Mouse (Mus musculus) gastrocnemius, adult 18-20 months (tissue): ENCODE results near the gene Ninj2. TPM values are rescaled to one million over a fixed set of nuclear protein-coding genes. Genes with fewer than 3 reads are reported as not detected.
A peak's percentile ranks its signal among the peaks of the same experiment; 100 is the strongest.

ENCODE experiments used
- DNase-seq: peaks from one replicate; pipeline ENCODE4 v3.0.0; 2021; ENCODE audit warnings: low spot score
- total RNA-seq, 2 experiments: library from RNA; stranded (reverse); gene quantifications; 2 replicates each; pipeline ENCODE4 v1.2.3; 2021

The Ninj2 gene
- total RNA-seq, 2 experiments from 2014 or later = not detected

DNA sequence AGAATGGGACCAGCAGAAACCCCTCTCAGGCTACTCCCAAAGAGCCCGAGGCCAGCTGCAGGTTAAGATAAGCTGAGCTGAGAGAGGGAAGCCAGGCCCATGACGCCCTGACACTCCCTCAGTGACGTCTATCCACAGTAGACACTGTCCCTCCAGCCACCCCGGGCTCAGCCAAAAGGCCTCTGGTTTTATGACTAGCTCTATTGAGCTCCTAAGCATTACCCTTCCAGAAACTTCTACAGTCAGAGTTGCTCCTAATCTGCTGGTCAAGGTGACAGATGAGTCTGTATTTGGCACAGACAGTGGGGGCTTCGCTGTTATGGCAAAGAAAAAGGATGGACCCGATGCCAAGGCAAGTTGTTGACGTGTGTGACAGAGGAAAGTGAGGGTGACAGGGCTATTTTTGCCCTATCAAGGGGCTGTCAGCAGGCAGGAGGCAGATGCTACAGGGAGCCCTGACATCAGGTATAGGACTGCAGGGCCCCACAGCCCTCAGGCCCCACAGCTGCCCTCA, 81.5 kb downstream of the Ninj2 start:
- peak; percentile 59 for DNase-seq

GRCm38 (mm10) chr6:120175650-120176049, 82.5 kb downstream of the Ninj2 start:
- no peak for DNase-seq

- DNase-seq = no peak
These were observed 86.0 kb downstream of the Ninj2 start for GRCm38 (mm10) chr6:120179044-120179755.

- no peak for DNase-seq
These were observed 86.6 kb downstream of the Ninj2 start for GRCm38 (mm10) chr6:120179756-120180206.

GRCm38 (mm10) chr6:120180492-120180891, 87.3 kb downstream of the Ninj2 start:
- DNase-seq = no peak

DNA sequence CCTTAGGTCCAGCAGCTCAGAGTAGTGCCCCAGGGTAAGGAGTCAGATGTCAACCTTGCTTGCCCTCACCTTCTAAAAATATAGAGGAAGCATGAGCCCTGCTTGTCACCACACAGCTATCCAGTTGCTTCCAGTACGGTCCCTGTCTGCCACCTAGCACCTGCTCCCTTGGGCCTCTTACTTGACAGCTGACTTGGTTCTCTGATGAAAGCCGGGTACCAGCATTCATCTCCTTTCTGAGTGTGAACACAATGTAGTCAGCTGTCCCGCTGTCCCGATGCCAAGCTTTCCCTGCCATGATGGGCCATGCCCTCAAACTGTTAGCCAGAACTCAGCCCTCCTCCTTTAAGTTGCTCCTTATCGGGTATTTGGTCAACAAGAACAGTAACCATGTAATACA, 89.0 kb downstream of the Ninj2 start:
- DNase-seq = peak; percentile 81

- peak; percentile 73 for DNase-seq
These were observed 90.6 kb downstream of the Ninj2 start for GRCm38 (mm10) chr6:120183771-120184170.

DNA sequence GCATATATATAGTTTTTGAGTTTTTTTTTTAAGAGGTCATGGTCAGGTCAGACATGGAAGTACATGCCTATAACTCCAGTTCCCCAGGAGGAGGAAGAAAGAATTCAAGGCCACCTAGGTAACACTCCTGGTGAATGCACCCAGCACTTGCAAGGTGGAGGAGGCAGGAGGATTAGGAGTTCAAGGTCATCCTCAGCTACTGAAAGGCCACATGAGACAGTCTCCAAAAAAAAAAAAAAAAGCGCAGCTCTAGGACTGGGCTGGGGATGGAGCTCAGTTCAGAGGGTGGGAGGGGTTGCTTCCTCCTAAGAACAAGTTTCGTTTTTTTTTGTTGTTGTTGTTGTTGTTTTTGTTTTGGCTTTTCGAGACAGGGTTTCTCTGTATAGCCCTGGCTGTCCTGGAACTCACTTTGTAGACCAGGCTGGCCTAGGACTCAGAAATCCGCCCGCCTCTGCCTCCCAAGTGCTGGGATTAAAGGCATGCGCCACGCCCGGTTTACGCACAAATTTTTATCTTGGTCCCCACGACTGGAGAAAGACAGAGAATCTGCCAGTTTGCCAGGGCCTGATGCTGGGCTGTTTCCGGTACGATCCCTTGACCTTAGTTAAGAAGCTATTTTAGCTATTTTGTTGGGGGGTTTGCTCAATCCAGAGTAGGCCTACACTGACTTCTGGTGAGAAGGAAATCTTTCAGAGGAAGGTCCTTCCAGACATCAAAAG, 92.0 kb downstream of the Ninj2 start:
- no peak for DNase-seq

DNA sequence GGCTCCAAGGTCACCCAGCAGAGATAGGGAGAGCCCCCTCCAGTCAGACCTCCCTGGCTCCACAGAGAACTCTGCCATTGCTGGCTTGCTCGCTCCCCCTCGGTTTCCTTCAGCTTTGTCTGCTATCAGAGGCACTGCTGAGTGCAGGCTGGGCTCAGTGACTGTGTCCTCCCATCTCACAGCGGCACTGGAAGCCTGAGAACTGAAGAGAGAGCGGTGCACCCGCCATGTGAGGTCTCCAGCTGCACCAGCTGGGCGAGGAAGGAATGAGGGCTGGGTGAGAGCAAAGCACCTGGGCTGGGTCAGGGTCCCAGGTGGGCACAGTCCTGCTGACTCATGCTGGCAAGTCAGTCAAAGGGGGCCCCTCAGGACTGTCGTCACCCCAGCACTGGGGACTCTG, 92.6 kb downstream of the Ninj2 start:
- DNase-seq = no peak

DNA sequence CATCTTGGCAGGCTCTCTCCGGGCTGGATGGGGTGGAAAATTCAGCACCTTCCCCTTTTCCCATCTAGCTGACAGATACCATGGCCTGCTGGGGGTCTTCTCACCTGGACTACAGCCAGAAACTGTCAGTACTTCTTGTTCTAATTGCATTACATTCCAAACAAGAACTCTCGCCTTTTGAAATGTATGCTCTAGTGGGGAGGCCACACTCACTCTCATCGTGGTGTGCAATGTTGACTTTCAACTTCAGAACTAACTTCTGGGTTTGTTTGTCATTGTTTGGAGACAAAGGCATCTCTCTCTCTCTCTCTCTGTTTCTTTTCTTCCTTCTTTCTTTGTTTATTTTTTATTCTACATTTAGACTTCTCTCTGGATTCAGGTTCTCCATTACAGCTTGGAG, 93.4 kb downstream of the Ninj2 start:
- no peak for DNase-seq

GRCm38 (mm10) chr6:120187587-120188176, 94.5 kb downstream of the Ninj2 start:
- no peak for DNase-seq

- DNase-seq = peak; percentile 38
These were observed 95.5 kb downstream of the Ninj2 start for GRCm38 (mm10) chr6:120188376-120189235.

DNA sequence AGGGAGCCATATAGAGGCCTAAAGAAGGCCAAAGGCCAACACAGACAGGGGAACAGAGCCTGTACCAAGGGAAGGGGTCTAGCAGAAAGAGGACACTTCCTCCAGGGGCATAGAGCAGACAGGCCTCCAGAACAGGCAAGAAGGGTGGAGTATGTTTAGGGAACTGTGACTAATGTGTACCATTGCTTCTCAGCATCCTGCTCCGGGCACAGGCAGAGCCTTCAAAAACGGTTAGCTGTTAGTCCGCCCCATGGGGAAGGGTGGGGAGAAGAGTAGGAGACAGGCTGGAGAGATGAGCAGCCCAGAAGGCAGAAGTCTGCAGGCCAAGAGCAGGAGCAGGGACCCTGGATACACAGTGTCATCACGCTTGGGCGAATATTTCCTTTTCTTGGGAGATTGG, 96.1 kb downstream of the Ninj2 start:
- DNase-seq = peak; percentile 43

GRCm38 (mm10) chr6:120190365-120190764, 97.2 kb downstream of the Ninj2 start:
- DNase-seq = no peak

DNA sequence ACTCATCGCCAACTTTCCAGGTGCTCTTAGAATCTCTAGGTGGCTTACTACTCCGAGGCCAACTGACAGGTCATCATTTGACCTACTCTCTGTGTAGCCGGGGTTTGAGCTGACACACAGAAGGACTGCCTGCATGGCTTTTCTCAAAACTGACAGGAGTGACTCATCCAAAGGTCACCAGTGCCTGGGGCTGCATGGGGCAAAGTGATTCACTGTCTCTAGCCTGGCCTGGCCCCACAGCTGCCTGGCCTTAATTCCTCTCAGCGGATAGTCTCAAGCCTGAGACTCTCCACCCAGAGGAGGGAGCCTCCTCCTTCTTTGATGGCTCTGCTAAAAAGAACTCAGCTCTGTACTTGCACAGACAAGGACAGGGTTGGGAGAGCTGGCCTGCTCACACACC, 97.8 kb downstream of the Ninj2 start:
- peak; percentile 50 for DNase-seq

GRCm38 (mm10) chr6:120191396-120192170, 98.4 kb downstream of the Ninj2 start:
- no peak for DNase-seq

DNA sequence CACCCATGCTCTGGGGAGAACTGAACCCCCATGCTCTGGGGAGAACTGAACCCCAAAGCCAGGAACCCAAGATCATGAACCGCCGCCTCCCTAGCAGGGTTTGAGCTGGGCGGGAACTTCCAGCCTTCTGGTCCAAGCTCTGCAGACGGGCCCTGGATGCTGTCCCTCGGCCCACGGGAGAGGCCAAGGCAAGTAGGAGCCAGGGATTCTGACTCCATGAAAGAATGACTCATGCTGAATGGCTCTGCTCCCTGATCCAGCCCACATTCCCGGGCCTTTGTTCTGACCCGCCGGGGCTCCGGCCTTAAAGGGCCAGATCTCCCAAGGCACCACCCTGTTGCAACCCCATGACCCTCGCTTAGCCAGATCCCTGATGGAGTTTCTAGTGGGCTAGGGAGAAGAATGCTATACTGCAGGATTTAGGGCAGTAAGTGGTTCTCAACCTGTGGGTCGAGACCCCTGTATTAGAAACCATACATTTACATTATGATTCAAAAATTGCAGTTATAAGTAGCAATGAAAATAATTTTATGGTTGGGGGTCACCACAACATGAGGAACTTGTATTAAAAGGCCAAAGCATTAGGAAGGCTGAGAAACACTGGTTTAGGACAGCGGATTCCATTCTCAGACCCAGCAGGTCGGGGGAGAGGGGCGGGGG, 99.2 kb downstream of the Ninj2 start:
- peak; percentile 87 for DNase-seq

DNA sequence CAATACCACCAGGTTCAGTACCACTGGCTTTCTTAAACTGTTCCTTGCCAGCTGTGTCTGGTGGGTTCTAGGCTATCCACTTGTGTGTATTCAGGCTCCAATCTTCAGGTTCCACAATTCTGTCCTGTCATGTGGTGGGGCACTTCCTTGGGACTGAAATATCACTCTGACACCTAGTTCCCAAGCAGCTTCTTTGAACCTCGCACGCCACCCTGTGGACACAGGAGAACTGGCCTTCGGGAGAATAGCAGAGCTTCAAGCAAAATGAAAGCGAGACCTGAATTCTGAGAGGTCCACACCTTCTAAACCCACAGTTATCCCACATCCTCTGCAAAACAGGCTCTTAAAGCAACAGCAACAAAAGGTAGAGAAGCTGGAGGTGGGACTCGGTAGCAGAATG, 100.0 kb downstream of the Ninj2 start:
- peak; percentile 91 for DNase-seq

GRCm38 (mm10) chr6:120193793-120194192, 100.6 kb downstream of the Ninj2 start:
- DNase-seq = no peak

DNA sequence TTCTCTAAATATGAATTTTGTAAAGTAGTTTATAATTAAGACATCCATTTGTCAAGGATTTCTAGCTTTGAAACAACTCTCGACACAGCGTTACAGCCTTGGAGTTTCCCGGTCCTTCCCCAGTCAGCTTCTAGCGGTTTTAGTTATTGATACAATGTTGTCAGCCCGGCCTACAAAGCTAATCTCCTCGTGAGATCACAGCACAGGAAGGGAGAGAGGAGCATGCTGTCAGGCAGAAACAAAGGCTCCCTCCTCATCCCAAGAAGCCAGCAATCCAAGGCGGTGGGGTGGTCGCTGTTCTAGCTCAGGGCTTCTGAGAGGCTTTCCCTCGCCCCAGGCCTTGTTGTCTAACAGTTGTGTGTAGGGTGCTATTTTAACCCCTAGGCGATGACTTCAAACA, 101.2 kb downstream of the Ninj2 start:
- no peak for DNase-seq
